Mouse (Mus musculus) liver, embryonic 11.5 days (tissue): ENCODE results near the gene Tcf19. TPM values are rescaled to one million over a fixed set of nuclear protein-coding genes. Genes with fewer than 3 reads are reported as not detected.

Experiments
- ATAC-seq: fragments of 200-750 bp; cut with Nextera tagmentation; replicated peaks from 2 replicates; pipeline ENCODE4 v1.8.0; 2017; ENCODE audit warnings: moderate number of reproducible peaks, mild to moderate bottlenecking, moderate TSS enrichment, moderate library complexity; ENCODE audit not compliant: low FRiP score
- DNase-seq: peaks from one replicate; pipeline ENCODE4 v3.0.0-alpha.2; 2017; ENCODE audit warnings: low spot score
- H3K27ac ChIP-seq: fragments of 300-500 bp; sonication (generic); 2 replicates; pipeline ENCODE4 v1.5.1; 2014; ENCODE audit warnings: mild to moderate bottlenecking, low read depth, low read length, control low read depth
- H3K27me3 ChIP-seq: fragments of 300-500 bp; sonication (generic); replicated peaks from 2 replicates; pipeline ENCODE4 v1.6.1; 2014; ENCODE audit warnings: low read length, mixed read lengths; ENCODE audit not compliant: control insufficient read depth, insufficient read depth
- H3K36me3 ChIP-seq: fragments of 300-500 bp; sonication (generic); 2 replicates; pipeline ENCODE4 v1.6.1; 2014; ENCODE audit warnings: mild to moderate bottlenecking, low read length, moderate library complexity, mixed read lengths; ENCODE audit not compliant: control insufficient read depth, insufficient read depth
- H3K4me1 ChIP-seq: fragments of 300-500 bp; sonication (generic); replicated peaks from 2 replicates; pipeline ENCODE4 v1.6.1; 2014; ENCODE audit warnings: low read length, mixed read lengths; ENCODE audit not compliant: control insufficient read depth, insufficient read depth
- H3K4me2 ChIP-seq: fragments of 300-500 bp; sonication (generic); 2 replicates; pipeline ENCODE4 v1.6.1; 2014; ENCODE audit warnings: mild to moderate bottlenecking, control low read depth, moderate library complexity
- H3K4me3 ChIP-seq: fragments of 300-500 bp; sonication (generic); 2 replicates; pipeline ENCODE4 v1.5.1; 2014; ENCODE audit warnings: low read depth, low read length, control low read depth
- H3K9ac ChIP-seq: fragments of 300-500 bp; sonication (generic); 2 replicates; pipeline ENCODE4 v1.6.1; 2014; ENCODE audit warnings: low read depth, low read length, control low read depth
- H3K9me3 ChIP-seq: fragments of 300-500 bp; sonication (generic); 2 replicates; pipeline ENCODE4 v1.6.1; 2016; ENCODE audit warnings: low read length, inconsistent platforms, mixed read lengths; ENCODE audit not compliant: control insufficient read depth
- WGBS: fragments of 180-500 bp; shearing (Covaris S2); extraction: QIAGEN DNeasy Blood & Tissue Kit; methylation state at CpG from one replicate; pipeline ENCODE4 v1.1.7; 2014; 5-methylcytosine and 5-hydroxymethylcytosine counted together
- polyA plus RNA-seq: library from polyadenylated mRNA; unstranded; fragments of >200 nt; fragmentation: Nextera tagmentation; extraction: Ambion mirVana; gene quantifications from 2 replicates; pipeline ENCODE4 v1.2.1, GENCODE M21; 2014

Tcf19 gene
- 37.3 and 41.2 TPM in 2 replicates for polyA plus RNA-seq

DNA sequence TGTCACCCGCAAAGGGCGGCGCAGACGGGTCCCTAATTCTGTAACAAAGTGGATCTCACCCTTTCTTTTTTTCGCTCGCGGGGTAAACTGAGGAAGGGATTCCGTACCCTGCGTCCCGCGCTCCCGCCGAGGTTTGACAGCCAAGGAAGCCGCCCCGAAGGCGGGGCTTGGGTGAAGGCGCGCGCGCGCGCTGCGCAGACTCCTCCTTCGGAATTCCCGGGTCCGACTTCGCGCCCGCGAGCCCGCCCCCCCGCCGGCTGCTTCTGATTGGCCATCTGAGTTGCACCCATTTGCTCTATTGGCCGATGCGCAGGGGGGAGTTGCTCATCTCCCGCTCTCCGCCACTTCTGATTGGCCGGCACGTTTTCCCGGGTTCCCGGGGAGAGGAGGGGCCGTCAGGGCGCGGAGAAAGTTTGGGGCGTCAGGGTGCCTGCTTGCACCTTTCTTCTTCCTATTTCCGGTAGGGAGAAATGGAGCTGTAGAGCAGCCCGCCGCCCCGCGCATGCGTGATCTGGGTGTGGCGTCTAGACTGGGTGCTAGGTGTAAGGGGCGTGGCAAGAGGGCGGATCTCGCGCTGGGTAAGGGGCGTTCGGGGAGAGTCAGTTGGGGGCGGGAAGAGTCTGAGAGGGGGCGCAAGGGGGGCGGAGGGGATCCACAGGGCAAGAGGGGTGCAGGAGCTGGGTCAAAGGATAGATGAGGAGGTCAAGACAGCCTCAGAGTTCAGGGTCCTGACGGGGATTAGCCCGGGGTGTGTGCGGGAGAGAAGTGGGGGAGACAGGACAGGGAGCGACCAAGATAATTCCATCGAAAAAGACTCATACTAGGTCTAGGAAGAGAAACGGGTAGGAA, at the start of gene Tcf19, which contains the start of gene Cchcr1:
Tcf19 (minus strand) TSS at position 173 of the 849 bp plus-strand sequence.
Cchcr1 (plus strand) TSS at position 449 of the 849 bp plus-strand sequence.
- H3K4me2 ChIP-seq, result peak within 1 kb of the TSS; percentile 93
- peak within 1 kb of the TSS; percentile 69 for H3K9ac ChIP-seq
- no peaks in the 10 kb centered on the region for H3K9me3 ChIP-seq
- no peaks in the 10 kb centered on the region for H3K27me3 ChIP-seq
- H3K36me3 ChIP-seq, result no peaks in the 10 kb centered on the region
- DNase-seq (peak; percentile 98), ATAC-seq (peak; percentile 96)
- under 1% methylated on average over 67 of the region's 67 CpGs for WGBS
- H3K4me3 ChIP-seq, result peak within 1 kb of the TSS; percentile 71
- peaks cover 10% of the 10 kb centered on the region for H3K4me1 ChIP-seq
- H3K27ac ChIP-seq, result peak within 1 kb of the TSS; percentile 48

GRCm38 (mm10) chr17:35558216-35558615, 41.6 kb upstream of the Tcf19 start:
- no peaks in the 10 kb centered on the region for H3K9me3 ChIP-seq
- no peak overlapping the region for H3K4me2 ChIP-seq
- H3K27me3 ChIP-seq, result no peaks in the 10 kb centered on the region
- 53% methylated on average over 8 of the region's 8 CpGs for WGBS
- H3K27ac ChIP-seq, result no peak overlapping the region
- ATAC-seq (no peak), DNase-seq (no peak)
- no peaks in the 10 kb centered on the region for H3K4me1 ChIP-seq
- H3K4me3 ChIP-seq, result no peak overlapping the region
- no peak overlapping the region for H3K9ac ChIP-seq
- no peaks in the 10 kb centered on the region for H3K36me3 ChIP-seq

DNA sequence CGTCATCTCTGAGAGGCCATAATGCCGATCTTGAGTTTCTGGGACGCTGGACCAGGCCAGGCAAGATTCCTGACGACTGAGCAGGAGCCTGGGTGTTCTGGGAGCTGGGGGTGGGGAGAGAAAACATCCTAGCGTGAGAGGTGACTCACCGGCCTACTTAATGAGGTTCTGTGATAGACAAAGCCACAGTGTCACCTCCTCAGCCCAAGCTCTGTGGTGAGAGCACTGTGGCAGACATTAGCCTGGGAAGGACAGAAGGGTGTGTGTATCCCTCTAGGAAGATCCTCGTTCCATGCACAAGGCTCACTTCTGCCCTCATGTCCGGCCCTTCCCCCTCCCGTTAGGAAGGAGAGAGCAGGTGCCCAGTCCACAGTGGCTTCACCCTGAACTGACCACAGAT, 40.7 kb upstream of the Tcf19 start:
- ATAC-seq, result no peak
- 74% methylated on average over 9 of the region's 9 CpGs for WGBS

GRCm38 (mm10) chr17:35556812-35557211, 40.2 kb upstream of the Tcf19 start:
- Histone ChIP-seq H3K36me3 (no peaks in the 10 kb centered on the region), H3K27me3 (no peaks in the 10 kb centered on the region), H3K4me1 (no peaks in the 10 kb centered on the region), H3K9me3 (no peaks in the 10 kb centered on the region), H3K4me3 (no peak overlapping the region), H3K4me2 (no peak overlapping the region), H3K27ac (no peak overlapping the region), H3K9ac (no peak overlapping the region)
- no peak for DNase-seq
- ATAC-seq, result no peak
- 38% methylated on average over 5 of the region's 5 CpGs for WGBS

More for the DNA sequence above, 40.7 kb upstream of the Tcf19 start:
- no peak overlapping the region for H3K4me2 ChIP-seq
- no peaks in the 10 kb centered on the region for H3K4me1 ChIP-seq
- no peak for DNase-seq
- H3K27ac ChIP-seq, result no peak overlapping the region
- H3K36me3 ChIP-seq, result no peaks in the 10 kb centered on the region
- H3K9me3 ChIP-seq, result no peaks in the 10 kb centered on the region
- H3K27me3 ChIP-seq, result no peaks in the 10 kb centered on the region
- H3K9ac ChIP-seq, result no peak overlapping the region
- H3K4me3 ChIP-seq, result no peak overlapping the region

DNA sequence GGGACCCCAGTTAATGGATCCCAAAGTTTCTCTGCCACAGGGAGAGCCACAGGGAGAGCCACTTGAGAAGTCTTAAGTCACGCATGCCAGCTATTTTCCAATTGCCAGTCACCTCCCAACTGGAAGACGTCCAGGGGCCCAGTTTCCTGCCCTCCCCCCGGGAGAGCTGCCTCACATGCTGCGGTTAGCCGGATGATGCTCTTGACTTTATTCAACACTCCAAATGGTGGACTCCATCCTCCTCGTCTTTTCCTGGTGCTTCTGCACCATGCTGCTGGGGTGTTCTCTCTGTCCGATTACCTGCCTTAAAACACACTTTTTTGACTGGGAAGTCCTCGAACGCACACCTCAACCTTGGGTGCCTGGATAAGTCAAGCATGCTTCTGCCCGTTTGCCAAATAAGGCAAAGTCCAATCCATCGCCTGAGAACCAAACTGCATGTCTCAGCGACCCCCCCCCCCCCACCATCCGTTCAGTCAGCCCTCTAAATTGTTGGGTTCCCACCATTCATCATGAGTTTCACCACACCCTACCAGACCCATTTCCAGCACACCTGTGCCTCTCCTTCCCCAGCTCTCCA, 39.7 kb upstream of the Tcf19 start:
- H3K9ac ChIP-seq, result no peak overlapping the region
- H3K27me3 ChIP-seq, result no peaks in the 10 kb centered on the region
- H3K4me1 ChIP-seq, result no peaks in the 10 kb centered on the region
- no peak for ATAC-seq
- no peak overlapping the region for H3K27ac ChIP-seq
- H3K36me3 ChIP-seq, result no peaks in the 10 kb centered on the region
- WGBS, result 84% methylated on average over 13 of the region's 13 CpGs
- H3K4me2 ChIP-seq, result no peak overlapping the region
- no peak overlapping the region for H3K4me3 ChIP-seq
- no peaks in the 10 kb centered on the region for H3K9me3 ChIP-seq
- DNase-seq, result no peak

DNA sequence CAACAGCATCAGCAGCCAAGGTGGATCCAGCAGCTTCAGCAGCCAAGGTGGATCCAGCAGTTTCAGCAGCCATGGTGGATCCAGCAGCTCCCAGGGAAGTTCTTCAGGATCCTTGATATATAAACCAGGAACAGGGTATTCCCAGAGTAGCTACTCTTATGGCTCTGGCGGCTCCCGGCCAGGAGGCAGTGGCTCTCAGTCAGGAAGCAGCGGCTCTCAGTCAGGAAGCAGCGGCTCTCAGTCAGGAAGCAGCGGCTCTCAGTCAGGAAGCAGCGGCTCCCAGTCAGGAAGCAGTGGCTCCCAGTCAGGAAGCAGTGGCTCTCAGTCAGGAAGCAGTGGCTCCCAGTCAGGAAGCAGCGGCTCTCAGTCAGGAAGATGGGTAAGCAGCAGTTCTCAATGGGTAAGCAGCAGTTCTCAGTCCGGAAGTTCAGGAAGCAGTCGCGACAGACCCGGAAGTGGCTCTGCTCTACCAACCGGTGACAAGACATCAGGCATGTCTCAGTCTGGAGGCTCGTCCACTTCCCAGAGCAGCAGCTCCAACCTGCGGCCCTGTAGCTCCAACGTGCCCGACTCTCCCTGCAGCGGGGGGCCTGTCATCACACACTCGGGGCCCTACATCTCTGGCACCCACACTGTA, 38.3 kb upstream of the Tcf19 start:
- H3K36me3 ChIP-seq, result no peaks in the 10 kb centered on the region
- no peak overlapping the region for H3K4me2 ChIP-seq
- H3K27ac ChIP-seq, result no peak overlapping the region
- H3K4me3 ChIP-seq, result no peak overlapping the region
- no peaks in the 10 kb centered on the region for H3K27me3 ChIP-seq
- no peaks in the 10 kb centered on the region for H3K9me3 ChIP-seq
- H3K4me1 ChIP-seq, result no peaks in the 10 kb centered on the region
- no peak overlapping the region for H3K9ac ChIP-seq
- ATAC-seq, result no peak
- 85% methylated on average over 18 of the region's 18 CpGs for WGBS
- DNase-seq, result no peak

GRCm38 (mm10) chr17:35554321-35554720, 37.7 kb upstream of the Tcf19 start:
- no peak overlapping the region for H3K27ac ChIP-seq
- no peaks in the 10 kb centered on the region for H3K36me3 ChIP-seq
- no peaks in the 10 kb centered on the region for H3K27me3 ChIP-seq
- no peaks in the 10 kb centered on the region for H3K9me3 ChIP-seq
- H3K4me2 ChIP-seq, result no peak overlapping the region
- DNase-seq (no peak), ATAC-seq (no peak)
- H3K9ac ChIP-seq, result no peak overlapping the region
- 73% methylated on average over 5 of the region's 5 CpGs for WGBS
- H3K4me3 ChIP-seq, result no peak overlapping the region
- no peaks in the 10 kb centered on the region for H3K4me1 ChIP-seq

GRCm38 (mm10) chr17:35551881-35552414, 35.3 kb upstream of the Tcf19 start, which contains the start of gene Cdsn:
Gene Cdsn (plus strand): TSS chr17:35552128.
- DNase-seq, result no peak
- H3K36me3 ChIP-seq, result no peaks in the 10 kb centered on the region
- H3K4me2 ChIP-seq, result no peak within 1 kb of the TSS
- 75% methylated on average over 10 of the region's 10 CpGs for WGBS
- no peak within 1 kb of the TSS for H3K27ac ChIP-seq
- H3K4me1 ChIP-seq, result no peaks in the 10 kb centered on the region
- no peaks in the 10 kb centered on the region for H3K9me3 ChIP-seq
- no peaks in the 10 kb centered on the region for H3K27me3 ChIP-seq
- H3K4me3 ChIP-seq, result no peak within 1 kb of the TSS
- no peak for ATAC-seq
- no peak within 1 kb of the TSS for H3K9ac ChIP-seq
